Mouse (Mus musculus): Measurements from ENCODE around the gene Dcakd. TPM values are rescaled to one million over a fixed set of nuclear protein-coding genes. Genes with fewer than 3 reads are reported as not detected.

The Dcakd gene
- polyA plus RNA-seq, 1 experiment from 2014 or later = 259 TPM

- no peaks in the 10 kb centered on the region for H3K27me3 ChIP-seq (ENCODE audit: control insufficient read depth, insufficient read depth, low read length)
- ATAC-seq (ENCODE audit: low FRiP score) = no peak
- H3K4me3 ChIP-seq (ENCODE audit: low read depth, low read length) = no peak overlapping the region
- no peak overlapping the region for H3K27ac ChIP-seq (ENCODE audit: low read depth, low read length)
- no peaks in the 10 kb centered on the region for H3K36me3 ChIP-seq (ENCODE audit: control insufficient read depth, insufficient read depth, low read length)
- H3K4me2 ChIP-seq = no peak overlapping the region
- WGBS = 88% methylated on average over 3 of the region's 3 CpGs
- DNase-seq (ENCODE audit: low spot score, missing footprints) = no peak
- peaks cover 5% of the 10 kb centered on the region for H3K4me1 ChIP-seq (ENCODE audit: control insufficient read depth, insufficient read depth, low read length)
- no peak overlapping the region for H3K9ac ChIP-seq (ENCODE audit: low read length)
- no peaks in the 10 kb centered on the region for H3K9me3 ChIP-seq (ENCODE audit: control insufficient read depth, low read length)
Measured at GRCm38 (mm10) chr11:103033030-103033429, 4.9 kb upstream of the Dcakd start.

- no peak overlapping the region; the same call in 1 of the 2 replicates for H3K27ac ChIP-seq (ENCODE audit: low read depth, low read length)
- H3K4me1 ChIP-seq (ENCODE audit: control insufficient read depth, insufficient read depth, low read length) = peaks cover 5% of the 10 kb centered on the region
- H3K9ac ChIP-seq (ENCODE audit: low read length) = peak overlapping the region; percentile 82
- 16% methylated on average over 8 of the region's 8 CpGs for WGBS
- no peaks in the 10 kb centered on the region for H3K27me3 ChIP-seq (ENCODE audit: control insufficient read depth, insufficient read depth, low read length)
- DNase-seq (ENCODE audit: low spot score, missing footprints) = no peak
- H3K4me3 ChIP-seq (ENCODE audit: low read depth, low read length) = peak overlapping the region; percentile 64
- H3K4me2 ChIP-seq = peak overlapping the region; percentile 69
- H3K9me3 ChIP-seq (ENCODE audit: control insufficient read depth, low read length) = no peaks in the 10 kb centered on the region
- no peaks in the 10 kb centered on the region for H3K36me3 ChIP-seq (ENCODE audit: control insufficient read depth, insufficient read depth, low read length)
- ATAC-seq (ENCODE audit: low FRiP score) = no peak
Measured at GRCm38 (mm10) chr11:103027570-103028175, 460 bp downstream of the Dcakd start.

GRCm38 (mm10) chr11:103026901-103027300 is 1.2 kb downstream of the Dcakd start:
- Histone ChIP-seq H3K36me3 (ENCODE audit: control insufficient read depth, insufficient read depth, low read length) (no peaks in the 10 kb centered on the region), H3K4me1 (ENCODE audit: control insufficient read depth, insufficient read depth, low read length) (peaks cover 5% of the 10 kb centered on the region), H3K27ac (ENCODE audit: low read depth, low read length) (no peak overlapping the region), H3K9me3 (ENCODE audit: control insufficient read depth, low read length) (no peaks in the 10 kb centered on the region), H3K4me3 (ENCODE audit: low read depth, low read length) (no peak overlapping the region), H3K27me3 (ENCODE audit: control insufficient read depth, insufficient read depth, low read length) (no peaks in the 10 kb centered on the region), H3K9ac (ENCODE audit: low read length) (no peak overlapping the region), H3K4me2 (no peak overlapping the region)
- 93% methylated on average over 3 of the region's 3 CpGs for WGBS
- no peak for DNase-seq (ENCODE audit: low spot score, missing footprints)
- ATAC-seq (ENCODE audit: low FRiP score) = no peak

GRCm38 (mm10) chr11:103023974-103024373 is 4.2 kb downstream of the Dcakd start:
- Histone ChIP-seq H3K27ac (ENCODE audit: low read depth, low read length) (no peak overlapping the region), H3K27me3 (ENCODE audit: control insufficient read depth, insufficient read depth, low read length) (no peaks in the 10 kb centered on the region), H3K9ac (ENCODE audit: low read length) (no peak overlapping the region), H3K4me3 (ENCODE audit: low read depth, low read length) (no peak overlapping the region), H3K4me2 (no peak overlapping the region), H3K36me3 (ENCODE audit: control insufficient read depth, insufficient read depth, low read length) (no peaks in the 10 kb centered on the region), H3K9me3 (ENCODE audit: control insufficient read depth, low read length) (no peaks in the 10 kb centered on the region), H3K4me1 (ENCODE audit: control insufficient read depth, insufficient read depth, low read length) (no peaks in the 10 kb centered on the region; the same call in 1 of the 2 replicates)
- ATAC-seq (ENCODE audit: low FRiP score) (no peak), DNase-seq (ENCODE audit: low spot score, missing footprints) (no peak)
- WGBS = 78% methylated on average over 3 of the region's 3 CpGs

GRCm38 (mm10) chr11:103020713-103021335 is 7.3 kb downstream of the Dcakd start:
- no peak overlapping the region for H3K4me3 ChIP-seq (ENCODE audit: low read depth, low read length)
- H3K9ac ChIP-seq (ENCODE audit: low read length) = no peak overlapping the region
- DNase-seq (ENCODE audit: low spot score, missing footprints) = no peak
- 70% methylated on average over 3 of the region's 3 CpGs for WGBS
- H3K4me1 ChIP-seq (ENCODE audit: control insufficient read depth, insufficient read depth, low read length) = peaks cover 3% of the 10 kb centered on the region
- H3K9me3 ChIP-seq (ENCODE audit: control insufficient read depth, low read length) = no peaks in the 10 kb centered on the region
- no peak overlapping the region for H3K27ac ChIP-seq (ENCODE audit: low read depth, low read length)
- H3K36me3 ChIP-seq (ENCODE audit: control insufficient read depth, insufficient read depth, low read length) = no peaks in the 10 kb centered on the region
- no peak for ATAC-seq (ENCODE audit: low FRiP score)
- H3K4me2 ChIP-seq = no peak overlapping the region
- no peaks in the 10 kb centered on the region for H3K27me3 ChIP-seq (ENCODE audit: control insufficient read depth, insufficient read depth, low read length)

GRCm38 (mm10) chr11:103019325-103019724 is 8.8 kb downstream of the Dcakd start:
- Histone ChIP-seq H3K4me3 (ENCODE audit: low read depth, low read length) (no peak overlapping the region), H3K9me3 (ENCODE audit: control insufficient read depth, low read length) (no peaks in the 10 kb centered on the region), H3K9ac (ENCODE audit: low read length) (no peak overlapping the region), H3K27me3 (ENCODE audit: control insufficient read depth, insufficient read depth, low read length) (no peaks in the 10 kb centered on the region), H3K4me1 (ENCODE audit: control insufficient read depth, insufficient read depth, low read length) (peaks cover 10% of the 10 kb centered on the region), H3K4me2 (no peak overlapping the region), H3K36me3 (ENCODE audit: control insufficient read depth, insufficient read depth, low read length) (0 out of 2 replicates have a peak, but pooled peaks cover 4% of the 10 kb centered on the region), H3K27ac (ENCODE audit: low read depth, low read length) (no peak overlapping the region)
- DNase-seq (ENCODE audit: low spot score, missing footprints) = no peak
- ATAC-seq (ENCODE audit: low FRiP score) = no peak
- WGBS = 92% methylated on average over 7 of the region's 7 CpGs

- H3K36me3 ChIP-seq (ENCODE audit: control insufficient read depth, insufficient read depth, low read length) = 0 out of 2 replicates have a peak, but pooled peaks cover 4% of the 10 kb centered on the region
- no peak overlapping the region for H3K9ac ChIP-seq (ENCODE audit: low read length)
- no peak overlapping the region for H3K4me3 ChIP-seq (ENCODE audit: low read depth, low read length)
- ATAC-seq (ENCODE audit: low FRiP score) = no peak
- DNase-seq (ENCODE audit: low spot score, missing footprints) = no peak
- H3K9me3 ChIP-seq (ENCODE audit: control insufficient read depth, low read length) = no peaks in the 10 kb centered on the region
- 86% methylated on average over 6 of the region's 6 CpGs for WGBS
- H3K27ac ChIP-seq (ENCODE audit: low read depth, low read length) = no peak overlapping the region
- no peak overlapping the region for H3K4me2 ChIP-seq
- H3K4me1 ChIP-seq (ENCODE audit: control insufficient read depth, insufficient read depth, low read length) = peaks cover 10% of the 10 kb centered on the region
- H3K27me3 ChIP-seq (ENCODE audit: control insufficient read depth, insufficient read depth, low read length) = no peaks in the 10 kb centered on the region
Measured at GRCm38 (mm10) chr11:103018860-103019259, 9.3 kb downstream of the Dcakd start.

GRCm38 (mm10) chr11:103017661-103018060 is 10.5 kb downstream of the Dcakd start:
- Histone ChIP-seq H3K27ac (ENCODE audit: low read depth, low read length) (no peak overlapping the region), H3K4me1 (ENCODE audit: control insufficient read depth, insufficient read depth, low read length) (peaks cover 10% of the 10 kb centered on the region), H3K36me3 (ENCODE audit: control insufficient read depth, insufficient read depth, low read length) (0 out of 2 replicates have a peak, but pooled peaks cover 4% of the 10 kb centered on the region), H3K27me3 (ENCODE audit: control insufficient read depth, insufficient read depth, low read length) (no peaks in the 10 kb centered on the region), H3K4me2 (no peak overlapping the region), H3K9me3 (ENCODE audit: control insufficient read depth, low read length) (no peaks in the 10 kb centered on the region), H3K9ac (ENCODE audit: low read length) (no peak overlapping the region), H3K4me3 (ENCODE audit: low read depth, low read length) (no peak overlapping the region)
- WGBS = 73% methylated on average over 9 of the region's 9 CpGs
- DNase-seq (ENCODE audit: low spot score, missing footprints) (peak; percentile 81), ATAC-seq (ENCODE audit: low FRiP score) (no peak)

- Histone ChIP-seq H3K27me3 (ENCODE audit: control insufficient read depth, insufficient read depth, low read length) (no peaks in the 10 kb centered on the region), H3K36me3 (ENCODE audit: control insufficient read depth, insufficient read depth, low read length) (0 out of 2 replicates have a peak, but pooled peaks cover 4% of the 10 kb centered on the region), H3K4me3 (ENCODE audit: low read depth, low read length) (peak overlapping the region; percentile 85), H3K9ac (ENCODE audit: low read length) (peak overlapping the region; percentile 86), H3K4me1 (ENCODE audit: control insufficient read depth, insufficient read depth, low read length) (peaks cover 10% of the 10 kb centered on the region), H3K27ac (ENCODE audit: low read depth, low read length) (peak overlapping the region; percentile 87), H3K4me2 (peak overlapping the region; percentile 67), H3K9me3 (ENCODE audit: control insufficient read depth, low read length) (no peaks in the 10 kb centered on the region)
- DNase-seq (ENCODE audit: low spot score, missing footprints) (peak; percentile 99), ATAC-seq (ENCODE audit: low FRiP score) (peak; percentile 99)
- WGBS = under 1% methylated on average over 38 of the region's 41 CpGs
Measured at GRCm38 (mm10) chr11:103016930-103017329, 11.2 kb downstream of the Dcakd start.
